Mouse (Mus musculus): ENCODE results near the gene Prrt2.

Gene Prrt2

DNA sequence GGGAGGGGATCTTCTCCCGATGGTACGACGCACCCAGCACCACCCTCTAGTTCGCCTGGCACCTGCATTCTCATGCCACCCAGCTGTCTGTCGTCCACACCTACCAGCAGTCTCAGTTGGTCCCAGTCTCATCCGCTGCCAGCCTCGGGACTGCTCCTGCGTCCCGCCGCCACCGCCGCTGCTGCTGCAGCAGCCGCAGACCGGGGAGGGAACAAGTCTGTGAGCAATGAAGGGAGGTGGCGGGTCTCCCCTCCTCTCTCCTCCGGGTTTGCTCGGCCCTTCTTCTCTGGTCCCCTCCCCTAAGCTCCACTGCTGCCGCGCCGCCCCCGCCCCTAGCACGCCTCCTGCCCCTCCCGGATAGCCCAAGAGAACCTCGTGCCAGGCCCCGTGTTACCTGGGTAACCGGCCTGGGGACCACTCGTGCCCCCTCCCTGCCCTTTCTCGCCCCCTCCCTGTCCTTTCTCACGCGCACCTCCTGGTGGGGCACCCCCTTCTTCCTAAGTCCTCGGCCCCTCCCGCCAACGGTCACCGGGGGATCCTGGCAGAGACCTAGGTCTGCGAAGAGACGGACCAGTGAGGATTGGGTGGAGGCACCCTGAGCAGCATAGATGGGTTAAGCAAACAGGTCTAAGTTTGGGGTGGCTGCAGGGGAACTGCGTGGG, at the start of gene Prrt2, which contains the start of gene Gm42742:
Gene Prrt2 (minus strand): TSS at position 311 of the 662 bp plus-strand sequence.
Gene Gm42742 (minus strand): TSS at position 197 of the 662 bp plus-strand sequence.
- DNase-seq (ENCODE audit: low read depth): no peak

DNA sequence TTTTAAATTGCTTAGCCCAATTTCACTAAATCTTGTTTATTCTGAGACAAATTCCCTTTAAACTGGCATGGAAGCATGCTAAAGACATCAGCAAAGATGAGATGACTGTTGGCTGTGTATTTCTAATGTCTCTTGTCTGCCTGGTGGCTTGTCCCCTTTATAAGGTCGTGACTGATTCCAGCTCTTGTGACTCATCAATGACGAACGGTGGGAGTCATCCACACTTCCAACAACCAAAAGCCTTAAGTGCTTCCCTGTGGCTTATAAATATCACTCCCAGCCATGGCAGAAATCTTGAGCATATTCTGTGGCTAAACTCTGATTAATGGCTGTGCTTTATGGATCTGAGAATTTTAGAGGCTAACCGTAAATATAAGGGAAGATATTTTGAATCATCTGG, 45.3 kb upstream of the Prrt2 start:
- peak; percentile 29 for DNase-seq (ENCODE audit: low read depth)

DNA sequence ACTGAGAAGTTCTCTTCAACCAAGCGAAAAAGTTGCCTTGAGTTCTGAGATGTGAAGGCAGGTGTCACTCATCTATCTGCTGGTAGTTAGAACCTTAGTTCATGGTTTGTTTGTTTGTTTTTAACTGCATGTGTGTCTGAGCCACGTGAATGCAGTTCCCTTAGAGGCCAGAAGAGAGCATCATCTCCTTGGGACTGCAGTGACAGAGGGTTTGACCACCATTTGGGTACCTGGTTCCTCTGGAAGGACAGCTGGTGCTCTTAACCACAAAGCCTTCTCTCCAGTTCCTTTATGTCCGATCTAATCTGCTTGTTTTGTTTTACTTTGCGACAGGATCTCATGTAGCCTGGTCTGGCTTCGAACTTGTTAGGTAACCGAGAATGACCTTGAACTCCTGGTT, 44.5 kb upstream of the Prrt2 start:
- DNase-seq (ENCODE audit: low read depth): peak; percentile 66

DNA sequence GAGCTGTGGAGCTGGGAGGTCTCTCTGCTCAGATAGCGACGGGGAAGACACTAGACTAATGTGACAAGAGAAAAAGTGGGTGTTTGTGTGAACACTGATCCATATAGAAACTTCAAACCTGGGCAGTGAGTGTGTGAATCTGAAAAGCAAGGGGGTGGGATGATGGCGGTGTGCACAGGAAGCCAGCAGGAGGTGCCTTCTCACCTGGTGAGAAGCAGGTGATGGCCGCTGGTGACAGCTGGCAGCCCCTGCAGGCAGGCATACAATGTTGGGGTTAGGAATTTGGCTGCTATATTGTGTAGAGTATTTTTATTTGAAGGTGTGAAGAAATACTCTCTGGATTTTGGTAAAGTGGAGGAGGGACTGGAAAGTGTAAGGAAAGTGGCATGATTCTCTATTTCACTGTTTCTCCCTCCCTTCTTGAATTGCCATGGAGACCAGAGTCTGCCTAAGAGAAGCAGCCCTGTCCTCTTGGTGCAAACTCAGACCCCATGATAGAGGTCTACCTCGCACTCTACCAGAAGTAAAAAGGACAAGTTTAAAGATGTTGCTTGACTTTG, 34.1 kb upstream of the Prrt2 start:
- DNase-seq (ENCODE audit: low read depth): no peak

DNA sequence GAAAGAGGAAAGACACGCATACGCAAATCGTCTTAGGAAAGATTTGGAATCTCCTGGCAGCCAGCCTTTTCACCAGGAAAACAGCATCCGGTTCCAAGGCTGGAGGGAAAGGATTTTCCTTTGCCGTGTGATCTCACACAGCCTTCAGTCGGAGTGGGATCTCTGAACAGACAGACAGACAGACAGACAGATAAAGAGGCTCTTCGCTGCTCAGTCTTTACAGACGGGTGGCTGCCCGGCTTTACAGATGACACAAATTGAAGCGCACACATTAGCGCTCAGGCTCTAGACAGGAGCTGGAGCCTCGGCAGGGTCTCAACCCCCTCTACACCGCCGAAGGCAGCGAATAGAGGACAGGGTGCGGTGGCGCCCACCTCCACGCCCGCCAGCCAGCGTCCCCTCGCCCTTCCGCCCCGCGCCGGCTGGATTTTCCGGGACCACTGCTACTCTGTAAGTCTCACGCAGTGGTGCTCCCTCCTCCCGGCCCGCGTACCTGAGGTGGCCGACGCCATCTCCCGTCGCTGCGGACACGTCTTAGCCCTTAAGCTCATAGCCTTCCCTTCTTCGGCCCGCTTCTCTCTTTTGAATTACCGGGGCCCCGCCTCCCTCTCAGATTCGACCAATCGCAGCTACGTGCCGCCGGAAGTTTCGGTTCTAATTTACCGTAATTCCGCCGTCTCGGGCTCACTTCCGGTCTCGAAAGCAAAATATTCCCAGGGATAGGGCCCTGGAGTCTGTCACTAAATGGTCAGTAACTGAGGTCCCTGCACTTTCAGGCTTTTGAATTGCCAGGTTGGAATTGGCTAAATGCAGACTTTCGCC, 21.1 kb upstream of the Prrt2 start, which contains the start of gene Kif22:
Gene Kif22 (minus strand): TSS at position 621 of the 822 bp plus-strand sequence.
- DNase-seq (ENCODE audit: low read depth): peak; percentile 91

DNA sequence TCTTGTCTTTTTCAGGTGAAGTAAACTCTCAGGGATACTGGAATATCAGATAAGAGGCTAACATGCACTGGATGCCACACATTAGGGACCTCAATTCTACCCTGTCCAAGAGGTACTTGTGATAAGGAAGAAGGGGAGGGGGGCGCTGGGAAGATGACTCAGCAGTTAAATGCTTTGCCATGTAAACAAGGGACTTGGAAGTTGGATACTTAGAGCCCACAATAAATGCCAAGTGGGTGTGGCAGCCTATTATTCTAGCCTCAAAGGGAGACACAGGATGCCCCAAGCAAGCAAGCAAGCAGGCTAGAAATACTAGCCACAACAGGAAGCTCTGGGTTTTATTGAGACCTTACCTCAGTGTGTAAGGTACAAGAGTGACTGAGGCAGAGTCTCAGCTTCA, 10.2 kb upstream of the Prrt2 start:
- peak; percentile 33 for DNase-seq (ENCODE audit: low read depth)

DNA sequence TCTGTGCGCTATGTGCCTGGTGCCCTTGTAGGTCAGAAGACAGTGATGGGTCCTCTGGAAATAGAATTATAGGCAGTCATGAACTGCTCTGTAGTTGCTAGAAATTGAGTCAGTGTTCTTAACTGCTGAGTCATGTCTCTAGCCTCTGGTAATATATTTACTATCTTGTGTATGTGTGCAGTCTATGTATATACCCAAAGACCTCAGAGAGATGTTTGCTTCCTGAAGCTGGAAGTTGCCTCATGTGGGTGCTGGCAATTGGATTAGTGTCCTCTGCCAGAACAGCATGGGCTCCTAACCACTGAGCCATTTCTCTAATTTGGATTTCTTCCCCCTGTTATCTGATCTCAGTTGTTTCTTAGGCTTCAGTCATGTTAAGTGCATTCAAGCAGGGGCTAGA, 9.2 kb upstream of the Prrt2 start:
- peak; percentile 54 for DNase-seq (ENCODE audit: low read depth)

DNA sequence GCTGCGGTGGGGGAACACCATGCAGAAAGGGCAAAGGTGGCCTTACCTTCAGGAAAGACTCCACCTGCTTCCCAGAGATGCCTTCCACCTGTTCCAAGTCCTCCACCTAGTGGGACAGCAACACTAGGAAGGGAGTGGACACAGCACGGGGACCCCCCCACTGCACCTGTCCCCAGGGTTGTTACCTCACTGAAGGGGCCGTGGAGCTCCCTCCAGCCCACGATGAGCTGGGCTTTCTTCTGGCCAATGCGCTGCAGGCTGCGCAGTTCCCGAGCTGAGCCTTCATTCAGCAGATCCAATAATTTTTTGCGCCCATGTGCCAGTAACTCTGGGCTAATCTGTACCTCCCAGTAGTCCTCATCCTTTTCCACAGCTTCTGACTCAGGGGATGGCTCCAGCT, 6.9 kb upstream of the Prrt2 start:
- DNase-seq (ENCODE audit: low read depth): no peak

DNA sequence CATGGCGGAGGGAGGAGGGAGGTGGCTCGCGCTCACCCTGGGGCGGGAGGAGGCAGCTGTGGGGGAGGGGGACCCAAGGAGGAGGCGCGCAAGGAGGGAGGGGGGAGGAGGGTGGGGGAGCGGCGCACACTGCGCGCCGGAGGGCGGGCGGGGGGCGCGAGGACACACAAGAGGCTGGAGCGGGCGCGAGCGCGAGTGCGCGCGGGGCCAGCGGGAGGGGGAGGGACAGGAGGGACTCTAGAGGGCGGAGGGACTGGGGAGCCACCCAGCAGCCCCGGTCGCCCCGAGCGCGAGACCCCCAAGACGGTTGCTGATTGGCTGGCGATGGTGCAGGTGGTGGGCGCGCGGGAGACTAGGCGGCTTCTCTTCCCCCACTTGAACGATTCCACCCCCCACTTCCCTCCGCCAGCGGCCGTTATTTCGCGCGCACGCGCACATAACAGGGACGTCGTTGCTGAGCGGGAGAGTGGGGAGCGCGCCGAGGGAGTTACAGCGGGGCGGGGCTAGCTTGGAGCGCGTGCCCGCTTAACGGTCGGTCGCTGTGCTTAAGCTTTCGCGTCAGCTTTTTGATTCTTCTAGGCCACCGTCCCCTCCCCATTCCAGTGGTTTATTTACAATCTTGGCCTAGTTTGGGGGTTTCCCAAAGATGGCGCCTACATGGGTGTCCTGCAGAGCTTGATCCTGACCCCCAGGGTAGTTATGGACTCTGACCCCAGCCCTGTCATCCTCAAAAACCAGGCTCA, 6.1 kb upstream of the Prrt2 start, which contains the start of gene Maz:
Gene Maz (minus strand): TSS at position 54 of the 743 bp plus-strand sequence.
- peak; percentile 100 for DNase-seq (ENCODE audit: low read depth)

DNA sequence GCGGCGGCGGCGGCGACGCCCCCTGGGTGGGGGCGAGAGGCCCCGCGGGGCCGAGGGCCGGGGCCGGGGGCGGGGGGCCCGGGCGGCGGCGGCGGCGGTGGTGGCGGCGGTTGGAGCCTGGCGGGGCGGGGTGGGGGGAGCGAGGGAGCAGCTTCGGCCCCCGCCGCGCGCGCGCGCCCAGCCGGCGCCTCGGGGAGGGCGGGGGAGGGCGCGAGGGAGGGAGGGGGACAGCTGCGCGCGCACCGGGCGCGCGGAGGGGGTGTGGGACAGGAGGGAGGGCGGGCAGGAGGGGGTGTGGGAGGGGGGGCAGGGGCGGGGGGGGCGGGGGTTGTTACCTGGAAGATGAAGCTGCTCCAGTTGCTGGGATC, 5.6 kb upstream of the Prrt2 start:
- DNase-seq (ENCODE audit: low read depth): no peak

DNA sequence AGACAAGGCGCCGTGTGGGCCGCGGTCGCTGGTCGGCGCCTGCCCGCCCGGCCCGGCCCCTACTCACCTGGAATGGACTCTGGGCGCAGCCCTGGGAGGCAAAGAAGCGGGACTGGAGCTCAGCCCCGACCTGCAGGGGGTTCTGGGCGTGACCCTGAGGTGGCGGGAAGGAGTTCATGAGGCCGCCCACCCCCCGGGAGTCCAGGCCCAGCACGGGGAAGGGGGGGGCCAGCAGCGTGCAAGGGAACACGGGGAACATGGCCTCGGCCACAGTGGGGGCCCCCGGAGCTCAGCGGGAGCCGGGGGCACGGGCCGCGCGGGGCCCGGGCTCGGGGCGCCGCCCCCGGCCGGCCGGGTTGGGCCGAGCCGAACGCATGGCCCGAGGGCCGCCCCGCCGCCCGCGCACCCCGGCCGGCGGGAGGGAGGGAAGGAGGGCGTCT, 5.2 kb upstream of the Prrt2 start:
- peak; percentile 82 for DNase-seq (ENCODE audit: low read depth)

DNA sequence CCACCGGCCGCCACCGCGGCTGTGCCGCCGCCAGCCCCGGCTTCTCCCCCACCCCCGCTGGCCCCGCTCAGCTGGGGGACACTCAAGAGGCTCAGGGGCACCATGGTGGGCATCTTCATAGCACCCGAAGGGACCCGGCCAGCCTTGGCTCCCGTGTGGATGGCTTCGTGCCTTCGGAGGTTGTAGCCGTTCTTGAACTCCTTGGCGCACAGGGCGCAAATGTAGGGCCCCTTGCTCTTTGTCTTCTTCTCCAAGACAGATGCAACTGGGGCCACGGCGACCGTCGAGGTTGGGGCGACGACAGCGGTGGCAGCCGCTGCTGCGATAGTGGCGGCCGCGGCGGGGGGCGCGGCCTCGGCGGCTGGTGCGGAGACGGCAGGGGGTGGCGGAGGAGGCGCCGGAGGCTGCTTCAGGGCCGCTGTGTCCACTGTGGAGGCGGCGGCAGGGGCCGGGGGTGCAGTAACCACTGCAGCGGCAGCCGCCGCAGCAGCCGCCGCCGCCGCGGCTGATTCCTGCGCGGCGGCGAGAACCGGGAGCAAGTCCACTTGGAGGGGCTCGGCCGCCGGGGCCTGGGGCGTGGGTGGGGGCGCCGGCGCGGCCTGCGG, 4.6 kb upstream of the Prrt2 start:
- no peak for DNase-seq (ENCODE audit: low read depth)

DNA sequence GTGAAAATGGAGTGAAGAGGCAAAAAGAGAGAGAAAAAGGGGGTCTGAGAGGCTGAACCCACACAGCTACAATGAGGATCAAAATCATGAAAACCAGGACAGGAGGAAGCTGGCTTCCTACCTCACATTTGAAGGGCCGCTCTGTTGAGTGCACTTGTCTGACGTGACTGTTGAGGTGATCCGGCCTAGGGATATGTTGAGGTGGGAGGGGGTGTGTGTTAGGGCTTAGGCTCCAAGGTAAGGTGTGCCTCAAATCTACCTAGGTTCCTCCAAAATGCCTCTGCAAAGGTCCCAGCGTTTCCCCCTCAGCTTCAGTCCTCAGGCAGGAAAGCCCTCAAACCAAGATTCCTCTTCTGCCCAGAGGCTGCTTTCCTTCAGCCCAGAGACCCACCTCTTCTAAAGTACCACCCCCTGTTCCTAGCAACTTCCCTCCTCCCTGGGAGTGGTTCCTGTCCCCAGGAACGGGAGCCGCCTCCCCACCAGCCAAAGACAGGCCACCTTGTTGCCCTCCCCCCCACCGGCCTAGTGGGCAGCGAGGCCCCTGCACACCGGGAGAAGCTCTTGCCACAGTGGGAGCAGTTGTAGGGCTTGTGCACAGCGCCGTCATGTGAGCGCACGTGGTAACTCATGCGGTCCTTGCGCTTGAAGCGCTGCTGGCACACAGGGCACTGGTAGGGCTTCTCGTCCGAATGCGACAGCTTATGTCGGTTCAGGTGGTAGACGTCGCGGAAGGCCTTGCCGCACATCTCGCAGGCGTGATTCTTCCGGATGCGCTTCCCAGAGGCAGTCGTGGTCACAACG, 3.9 kb upstream of the Prrt2 start:
- DNase-seq (ENCODE audit: low read depth): peak; percentile 92

DNA sequence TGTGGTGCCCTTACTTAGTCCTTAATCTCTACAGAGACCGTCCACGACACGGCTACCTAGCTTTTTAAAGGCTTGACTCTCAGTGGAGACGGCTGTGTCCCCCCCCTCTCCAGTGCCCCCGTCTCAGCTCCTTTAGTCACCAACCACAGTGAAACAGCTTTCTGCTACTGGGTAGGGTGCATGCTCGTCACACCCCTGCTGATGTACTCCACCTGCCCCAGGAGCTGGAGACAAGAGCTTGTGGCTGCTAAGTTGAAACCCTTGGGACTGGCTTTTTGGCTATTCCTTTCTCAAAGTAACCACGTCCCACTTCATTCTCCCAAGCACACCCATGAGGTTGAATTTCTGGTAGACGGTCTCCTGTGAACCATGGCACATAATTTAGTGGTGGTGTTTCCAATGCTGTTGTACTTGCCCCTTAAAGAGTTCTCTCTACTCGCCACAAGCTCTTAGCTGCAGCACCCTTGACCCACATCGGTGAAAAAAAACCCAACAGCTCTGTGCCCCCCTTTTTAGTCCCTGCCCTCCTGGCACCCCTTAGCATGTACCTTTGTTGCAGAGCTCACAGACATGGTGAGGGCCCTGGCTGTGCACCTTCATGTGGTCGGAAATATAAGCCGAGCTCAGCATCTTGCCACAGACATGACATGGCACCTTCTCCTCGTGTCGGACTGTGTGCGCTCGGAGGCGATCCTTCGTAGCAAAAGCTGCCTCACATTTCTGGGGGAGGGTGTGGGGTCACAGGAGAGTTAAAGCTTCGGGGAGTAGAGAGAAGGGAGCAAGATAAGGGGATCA, 3.1 kb upstream of the Prrt2 start:
- peak; percentile 57 for DNase-seq (ENCODE audit: low read depth)

DNA sequence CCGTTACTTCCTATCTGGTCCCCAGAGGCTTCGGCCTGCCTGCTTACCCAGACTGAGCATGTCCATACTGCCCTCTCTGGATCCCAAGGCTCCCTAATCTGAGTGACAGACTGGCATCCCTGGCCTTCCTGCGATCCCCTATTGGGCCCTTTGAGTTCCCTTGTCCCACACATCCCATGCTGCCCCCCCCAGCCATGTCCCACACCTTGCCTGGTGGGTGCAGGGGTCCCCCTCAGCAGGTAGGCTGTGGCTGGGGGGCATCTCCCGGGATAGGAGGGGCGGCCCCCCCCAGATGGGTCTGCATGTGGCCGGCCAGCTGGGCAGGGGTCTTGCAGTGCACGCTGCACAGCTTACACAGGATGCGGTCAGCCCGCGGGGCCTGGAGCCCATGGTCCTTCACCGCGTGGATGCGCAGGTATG, 2.3 kb upstream of the Prrt2 start:
- no peak for DNase-seq (ENCODE audit: low read depth)

DNA sequence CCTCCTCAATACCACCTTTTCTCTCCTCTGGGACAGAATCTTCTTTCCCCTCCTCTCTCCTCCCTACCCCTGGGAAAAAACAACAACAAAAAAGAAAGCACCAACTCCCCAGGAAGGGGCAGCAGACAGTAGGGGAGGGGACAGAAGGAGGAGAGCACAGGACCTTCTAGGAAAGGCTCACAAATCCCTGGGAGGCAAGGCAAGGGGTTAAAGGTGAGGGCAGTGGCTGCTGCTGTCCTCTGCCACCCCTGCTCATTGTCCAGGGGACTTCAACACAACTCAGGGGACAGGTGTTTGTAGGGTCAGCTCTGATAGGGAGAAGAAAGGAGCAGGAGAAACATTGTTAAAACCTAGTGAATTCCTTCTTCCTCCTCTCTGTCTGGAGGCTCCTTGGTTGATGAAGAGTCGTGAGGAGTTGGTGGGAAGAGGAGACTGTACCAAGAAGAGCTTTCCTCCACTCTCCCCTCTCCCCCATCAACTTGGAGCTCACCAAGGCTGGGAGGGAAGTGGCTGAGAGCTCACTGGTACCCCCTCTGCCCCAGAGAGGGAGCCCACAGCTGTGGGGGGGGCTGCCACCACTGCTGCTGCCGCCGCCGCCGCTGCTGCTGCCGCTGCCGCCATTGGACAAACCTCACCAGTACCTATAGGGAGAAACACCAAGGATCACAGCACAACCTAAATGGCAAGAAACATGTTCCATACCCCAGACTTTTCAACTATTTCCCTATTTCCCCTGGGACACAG, 1.7 kb upstream of the Prrt2 start:
- no peak for DNase-seq (ENCODE audit: low read depth)

DNA sequence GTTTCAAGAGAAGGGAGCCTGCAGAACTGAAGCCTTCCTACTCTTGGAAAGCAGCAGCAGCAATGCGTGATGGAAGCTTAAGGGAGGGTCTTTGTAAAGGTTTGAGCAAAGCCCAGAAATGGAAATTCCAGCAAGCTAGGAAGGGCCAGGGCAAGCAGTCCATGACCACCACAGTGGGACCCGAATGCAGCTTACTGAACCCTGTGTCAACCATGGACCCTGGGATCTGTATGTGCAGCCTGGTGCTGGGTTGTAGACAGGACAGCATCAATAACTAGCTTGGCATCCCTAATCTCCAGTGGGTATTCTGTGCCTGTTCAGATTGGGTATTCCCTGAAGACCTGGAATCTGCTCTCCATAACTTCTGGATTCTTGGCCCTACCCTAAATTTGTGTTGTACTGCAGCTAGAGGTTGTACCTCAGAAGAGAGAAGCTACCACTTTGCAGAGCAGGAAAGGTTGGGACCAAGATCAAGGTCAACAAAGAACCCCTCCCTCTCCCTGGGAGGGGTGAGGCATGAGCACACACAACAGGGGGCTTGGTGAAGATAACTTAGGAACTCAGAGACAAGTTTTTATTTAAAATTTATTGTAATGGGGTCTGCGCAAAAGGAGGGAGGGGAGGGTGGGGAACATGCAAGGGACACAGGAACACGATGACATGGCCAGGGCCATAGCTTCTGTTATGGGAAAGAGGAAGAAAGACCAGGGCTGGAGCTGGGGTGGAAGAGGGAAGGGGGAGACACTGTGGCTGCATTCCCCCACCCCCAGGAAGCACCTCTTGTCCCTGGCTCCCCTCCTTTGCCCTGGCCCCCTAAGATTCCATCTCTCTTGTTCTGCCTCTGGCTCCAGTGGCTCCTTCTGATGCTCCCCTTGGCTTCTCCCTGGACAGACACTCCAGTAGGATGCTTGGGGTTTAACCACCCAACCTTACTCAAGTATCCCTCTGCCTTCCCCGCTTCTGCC, 834 bp upstream of the Prrt2 start:
- DNase-seq (ENCODE audit: low read depth): peak; percentile 25

DNA sequence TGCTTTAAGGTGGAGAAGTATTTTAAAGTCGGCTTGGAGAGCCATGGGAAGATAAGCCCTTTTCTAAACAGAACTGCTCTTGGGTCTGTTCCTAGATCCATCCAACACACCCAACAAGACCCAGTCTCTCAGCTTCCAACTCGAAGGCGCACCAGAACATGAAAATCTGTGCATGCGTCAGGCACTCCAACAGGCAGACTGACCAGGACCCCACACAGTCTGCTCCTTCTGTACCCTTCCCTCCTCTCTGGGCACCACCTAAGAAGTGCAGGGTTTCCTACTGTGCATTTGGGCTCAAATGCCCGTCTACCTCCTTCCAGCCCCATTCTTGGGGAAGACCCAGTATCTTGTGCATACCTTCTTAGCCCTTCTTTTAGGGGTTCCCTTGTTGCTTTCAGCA, 520 bp downstream of the Prrt2 start:
- DNase-seq (ENCODE audit: low read depth): no peak

All from 416B (cell line).